Mouse (Mus musculus) cerebellum, adult 9-10 months (tissue): ENCODE measurements around the gene Luc7l.
"Not testable (repeated sequence)": the region's sequence is repeated elsewhere in the genome, so short reads cannot be mapped to it uniquely, and the experiment has no call there.

Experiments used
- DNase-seq: peaks from one replicate; pipeline ENCODE4 v3.0.0; 2022

The Luc7l gene

DNA sequence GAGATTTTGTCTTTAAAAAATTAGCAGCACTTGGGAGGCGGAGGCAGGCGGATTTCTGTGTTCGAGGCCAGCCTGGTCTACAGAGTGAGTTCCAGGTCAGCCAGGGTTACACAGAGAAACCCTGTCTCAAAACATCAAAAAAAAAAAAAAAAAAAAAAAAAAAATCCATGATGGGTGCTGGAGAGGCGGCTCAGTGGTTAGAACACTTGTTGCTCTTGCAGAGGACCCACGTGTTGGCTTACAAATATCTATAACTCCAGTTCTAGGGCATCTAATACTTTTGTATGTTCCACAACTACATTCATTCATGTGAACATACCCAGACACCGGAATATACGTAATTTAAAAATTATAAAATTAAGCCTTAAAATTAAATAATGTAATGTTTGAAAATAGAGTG lies 2.6 kb downstream of the Luc7l start:
- DNase-seq: no peak

- DNase-seq: no peak
These were observed 9.1 kb downstream of the Luc7l start for GRCm38 (mm10) chr17:26261826-26262225.

- DNase-seq: no peak
These were observed 9.7 kb downstream of the Luc7l start for GRCm38 (mm10) chr17:26262384-26262783.

DNA sequence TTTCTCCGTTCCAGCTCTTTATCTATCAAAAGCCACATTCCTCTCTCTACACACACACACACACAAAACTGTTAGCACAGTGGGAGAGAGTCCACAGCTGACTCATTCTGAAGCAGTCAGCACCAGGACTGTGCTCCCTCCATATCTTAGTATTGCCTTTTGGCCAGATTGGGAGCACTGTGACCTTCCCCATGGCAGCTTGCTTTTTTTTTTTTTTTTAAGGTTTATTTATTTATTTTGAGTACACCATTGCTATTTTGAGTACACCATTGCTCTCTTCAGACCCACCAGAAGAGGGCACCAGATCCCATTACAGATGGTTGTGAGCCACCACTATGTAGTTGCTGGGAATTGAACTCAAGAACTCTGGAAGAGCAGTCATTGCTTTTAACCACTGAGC lies 16.2 kb downstream of the Luc7l start:
- DNase-seq: no peak

- not testable (repeated sequence) for DNase-seq
These were observed 16.9 kb downstream of the Luc7l start for GRCm38 (mm10) chr17:26269577-26269976.

- DNase-seq: no peak
These were observed 19.9 kb downstream of the Luc7l start for GRCm38 (mm10) chr17:26272586-26272985.

DNA sequence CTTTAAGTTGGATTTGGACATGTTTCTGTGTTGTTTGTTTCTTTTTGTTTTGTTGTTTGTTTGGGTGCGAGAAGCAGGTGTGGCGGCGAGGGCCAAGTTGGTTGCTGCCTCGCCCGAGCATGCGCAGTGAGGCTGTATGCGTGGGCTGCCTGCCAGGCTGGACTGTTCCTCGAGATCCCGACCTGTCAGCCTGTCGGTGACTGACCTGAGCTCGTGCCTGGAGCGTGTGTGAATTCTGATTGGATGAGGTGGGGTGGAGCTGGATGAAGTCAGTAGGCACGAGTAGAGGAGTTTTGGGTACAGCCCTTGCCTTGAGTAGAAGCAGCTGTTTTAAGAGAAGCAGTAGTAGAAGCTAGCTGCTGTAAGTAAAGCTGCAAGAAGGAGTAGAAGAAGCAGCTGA lies 23.2 kb downstream of the Luc7l start:
- no peak for DNase-seq

GRCm38 (mm10) chr17:26276711-26277110 lies 24.0 kb downstream of the Luc7l start:
- DNase-seq: no peak

DNA sequence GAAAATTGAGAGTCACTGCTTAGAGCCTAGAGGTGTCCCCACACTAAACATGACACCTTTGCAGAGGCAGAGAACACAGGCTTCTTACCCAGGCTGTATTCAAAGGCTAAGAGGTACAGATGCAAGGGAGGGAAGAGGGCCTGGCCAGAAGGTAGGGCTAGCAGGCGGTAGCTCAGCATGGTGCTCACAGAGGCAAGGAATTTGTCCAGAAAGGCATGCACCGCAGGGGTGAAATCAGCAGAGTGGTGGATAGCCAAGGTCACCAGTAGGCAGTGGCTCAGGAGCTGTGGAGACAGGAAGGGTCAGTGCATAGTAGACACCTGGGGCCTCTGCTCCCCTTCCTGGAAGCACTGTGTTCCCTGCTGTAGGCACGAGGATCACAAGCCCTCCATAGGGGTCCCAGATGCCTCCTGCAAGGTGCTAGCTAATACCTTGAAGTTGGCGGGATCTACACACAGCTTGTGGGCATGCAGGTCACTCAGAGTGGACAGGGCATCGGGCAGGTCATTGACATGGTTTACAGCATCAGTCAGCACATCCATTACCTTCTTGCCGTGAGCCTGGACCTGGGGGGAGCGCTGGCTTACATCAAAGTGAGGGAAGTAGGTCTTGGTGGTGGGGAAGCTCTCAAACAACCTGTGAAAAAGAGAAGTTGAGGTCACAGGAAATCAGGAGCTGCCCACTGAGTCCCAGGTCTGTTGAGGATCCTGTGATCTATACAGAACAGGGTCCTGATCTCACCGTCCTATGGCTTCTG lies 33.7 kb downstream of the Luc7l start:
- peak; percentile 15 for DNase-seq

DNA sequence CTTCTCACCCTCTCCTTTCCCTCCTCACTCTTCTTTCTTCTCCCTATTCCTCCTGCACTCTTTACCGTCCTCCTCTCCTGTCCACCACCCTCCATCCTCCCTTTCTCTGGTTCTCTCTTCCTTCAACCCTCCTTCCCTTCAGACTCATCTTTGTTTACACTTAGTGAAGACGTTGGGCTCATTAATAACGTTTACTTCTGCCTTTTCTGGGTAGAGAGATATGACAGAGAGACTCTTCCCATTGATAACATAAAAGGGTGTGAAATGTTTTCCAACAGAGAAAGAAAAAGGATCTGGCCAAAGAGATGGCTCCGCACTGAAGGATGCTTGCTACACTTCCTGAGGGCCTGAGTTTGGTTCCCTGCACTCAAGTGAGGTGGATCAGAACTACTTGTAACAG lies 36.8 kb downstream of the Luc7l start:
- no peak for DNase-seq

DNA sequence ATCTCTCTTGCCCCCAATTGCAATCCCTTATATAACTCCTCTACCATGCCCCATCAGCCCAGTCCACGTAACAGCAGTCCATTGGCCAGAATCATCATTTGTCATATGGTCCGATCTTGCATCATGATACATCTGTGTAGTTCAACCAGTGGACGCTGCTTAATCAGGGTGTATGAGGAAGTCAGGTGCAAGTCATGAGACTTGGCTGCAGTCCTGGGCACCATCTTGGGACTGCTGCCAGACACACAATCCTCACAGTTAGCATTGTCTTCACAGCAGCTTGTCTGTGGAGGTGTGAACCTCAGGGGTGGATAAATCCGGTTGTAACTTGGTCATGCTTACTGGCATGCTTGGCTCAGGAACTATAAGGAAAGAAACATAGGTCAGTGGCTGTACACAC lies 45.6 kb downstream of the Luc7l start:
- not testable (repeated sequence) for DNase-seq

DNA sequence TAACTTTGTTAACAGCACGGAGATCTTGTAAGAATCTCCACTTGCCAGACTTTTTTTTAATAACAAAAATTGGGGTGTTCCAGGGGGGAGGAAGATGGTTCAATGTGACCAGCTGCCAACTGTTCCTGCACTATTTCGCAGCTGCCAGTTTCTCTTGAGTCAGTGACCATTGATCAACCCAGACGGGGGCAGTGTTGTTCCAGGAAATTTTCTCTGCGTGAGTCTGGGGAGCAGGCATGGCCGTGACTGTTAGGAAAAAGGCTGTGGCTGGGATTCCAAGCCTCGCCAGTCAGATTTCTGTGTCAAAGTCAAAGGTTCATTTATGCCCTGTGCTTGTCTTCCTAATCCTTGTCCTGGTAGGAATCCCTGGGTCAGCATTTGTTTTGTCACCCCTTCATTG lies 61.6 kb downstream of the Luc7l start:
- peak; percentile 19 for DNase-seq

- no peak for DNase-seq
These were observed 62.8 kb downstream of the Luc7l start for GRCm38 (mm10) chr17:26315474-26315873.

DNA sequence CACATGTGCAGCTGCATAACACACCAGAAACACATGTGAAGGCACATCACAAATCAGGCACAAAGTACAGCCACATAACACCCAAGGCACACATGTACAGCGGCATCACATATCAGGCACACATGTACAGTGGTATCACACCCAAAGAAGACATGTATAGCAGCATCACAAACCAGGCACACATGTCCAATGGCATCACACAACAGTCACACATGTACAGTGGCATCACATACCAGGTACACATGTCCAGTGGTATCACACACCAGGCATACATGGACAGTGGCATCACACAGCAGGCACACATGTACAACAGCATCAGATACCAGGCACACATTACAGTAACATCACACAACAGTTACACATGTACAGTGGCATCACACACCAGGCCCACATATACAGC lies 65.7 kb downstream of the Luc7l start:
- no peak for DNase-seq
